Mouse (Mus musculus) bone marrow macrophage, adult 2 months (primary cell): ENCODE data around the gene Brd3.

Source experiments
- CTCF ChIP-seq: IDR thresholded peaks from 2 replicates; pipeline ENCODE4 v1.5.1; 2012; ENCODE audit warnings: low read depth, mild to moderate bottlenecking, low read length, moderate library complexity
- POLR2A ChIP-seq: IDR thresholded peaks from 2 replicates; pipeline ENCODE4 v1.6.1; 2012; ENCODE audit warnings: mild to moderate bottlenecking, low read depth, low read length, borderline replicate concordance

DNA sequence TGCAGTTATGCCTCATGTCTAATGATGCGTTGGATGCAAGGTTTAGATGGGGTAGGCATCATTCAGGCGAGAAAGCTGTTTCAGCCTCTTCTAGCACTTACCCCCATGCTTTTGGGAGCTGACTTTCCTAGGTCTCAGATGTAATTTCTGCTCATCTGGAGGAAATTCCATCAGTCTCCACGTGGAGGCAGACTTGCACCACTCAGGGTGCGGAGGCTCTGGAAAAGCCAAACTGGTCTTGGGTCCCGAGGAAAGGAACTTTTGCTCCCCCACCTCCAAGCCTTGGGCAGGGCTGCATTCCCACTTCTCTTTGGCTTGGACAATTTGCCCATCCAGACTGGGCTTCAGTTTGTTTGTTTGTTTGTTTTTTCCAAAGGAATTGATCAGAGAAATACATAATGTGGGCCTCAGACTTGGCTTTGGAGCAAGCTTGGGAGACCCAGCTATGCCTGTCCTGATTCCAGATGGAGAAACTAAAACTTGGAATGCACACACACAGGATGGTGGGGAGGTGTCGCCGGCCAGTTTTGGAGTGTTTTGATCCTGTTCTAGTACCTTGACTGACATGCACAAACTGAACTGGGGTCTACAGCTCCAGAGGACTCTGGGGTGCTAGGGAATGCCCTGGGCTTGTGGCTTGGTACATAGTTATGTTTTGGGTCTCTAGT lies 45.3 kb upstream of the Brd3 start:
- peak; percentile 59 for TF ChIP-seq CTCF
- no peak for TF ChIP-seq POLR2A
